Mouse (Mus musculus): ENCODE data around the gene Ccdc171.

GRCm38 (mm10) chr4:83567190-83568113 is 42.1 kb downstream of the Ccdc171 start:
- no peak for TF ChIP-seq POLR2A (IDR thresholded peaks at IDR 0.05; ENCODE audit: borderline replicate concordance, insufficient read depth, low read length)
- no peak for TF ChIP-seq CTCF (IDR thresholded peaks at IDR 0.05; ENCODE audit: borderline replicate concordance, insufficient read depth, low read depth, low read length)
